Mouse (Mus musculus): ENCODE measurements around the gene Palm. TPM values are rescaled to one million over a fixed set of nuclear protein-coding genes. Genes with fewer than 3 reads are reported as not detected.
A peak's percentile ranks its signal among the peaks of the same experiment; 100 is the strongest.

Palm gene
- total RNA-seq, 2 experiments from 2014 or later = 430 to 432 TPM

- intact Hi-C loops (cut with DNase I) = no loop called here
- no peak for DNase-seq (ENCODE audit: extremely low spot score in 1 of 2, low spot score in 2 of 2)
Measured at GRCm38 (mm10) chr10:79790861-79791260, 2.5 kb upstream of the Palm start, which contains the start of gene Prss57. Prss57 (minus strand) TSS chr10:79790961.

- intact Hi-C loops (cut with DNase I) = loop anchor here (2.0 kb wide), 1 partner anchor 20 kb away; no protein-coding TSS in a partner anchor
- no peak for DNase-seq (ENCODE audit: extremely low spot score in 1 of 2, low spot score in 2 of 2)
Measured at GRCm38 (mm10) chr10:79792339-79793040, 882 bp upstream of the Palm start.

GRCm38 (mm10) chr10:79793738-79794490 is 542 bp downstream of the Palm start:
- intact Hi-C loops (cut with DNase I) = loop anchor here (2.0 kb wide), 1 partner anchor 19 kb away; no protein-coding TSS in a partner anchor
- DNase-seq (ENCODE audit: extremely low spot score in 1 of 2, low spot score in 2 of 2) = no peak

GRCm38 (mm10) chr10:79794491-79794931 is 1.1 kb downstream of the Palm start:
- peak in 1 of 2 experiments; percentile 87 for DNase-seq (ENCODE audit: extremely low spot score in 1 of 2, low spot score in 2 of 2)
- intact Hi-C loops (cut with DNase I) = no loop called here

- intact Hi-C loops (cut with DNase I) = no loop called here
- DNase-seq (ENCODE audit: extremely low spot score in 1 of 2, low spot score in 2 of 2) = no peak
Measured at GRCm38 (mm10) chr10:79795905-79796304, 2.5 kb downstream of the Palm start.

- no peak for DNase-seq (ENCODE audit: extremely low spot score in 1 of 2, low spot score in 2 of 2)
- intact Hi-C loops (cut with DNase I) = no loop called here
Measured at GRCm38 (mm10) chr10:79797326-79797725, 4.0 kb downstream of the Palm start.

GRCm38 (mm10) chr10:79798289-79798928 is 5.0 kb downstream of the Palm start:
- intact Hi-C loops (cut with DNase I) = no loop called here
- DNase-seq (ENCODE audit: extremely low spot score in 1 of 2, low spot score in 2 of 2) = no peak

- intact Hi-C loops (cut with DNase I) = no loop called here
- no peak for DNase-seq (ENCODE audit: extremely low spot score in 1 of 2, low spot score in 2 of 2)
Measured at GRCm38 (mm10) chr10:79800508-79800907, 7.1 kb downstream of the Palm start.

GRCm38 (mm10) chr10:79801837-79802236 is 8.5 kb downstream of the Palm start:
- no peak for DNase-seq (ENCODE audit: extremely low spot score in 1 of 2, low spot score in 2 of 2)
- intact Hi-C loops (cut with DNase I) = no loop called here

- DNase-seq (ENCODE audit: extremely low spot score in 1 of 2, low spot score in 2 of 2) = peak in 1 of 2 experiments; percentile 62
- intact Hi-C loops (cut with DNase I) = no loop called here
Measured at GRCm38 (mm10) chr10:79802331-79802971, 9.1 kb downstream of the Palm start.

GRCm38 (mm10) chr10:79803716-79804323 is 10.4 kb downstream of the Palm start:
- intact Hi-C loops (cut with DNase I) = no loop called here
- peak; percentile 88 to 94 for DNase-seq (ENCODE audit: extremely low spot score in 1 of 2, low spot score in 2 of 2)

- intact Hi-C loops (cut with DNase I) = no loop called here
- peak in 1 of 2 experiments; percentile 85 for DNase-seq (ENCODE audit: extremely low spot score in 1 of 2, low spot score in 2 of 2)
Measured at GRCm38 (mm10) chr10:79805636-79806035, 12.3 kb downstream of the Palm start.

- intact Hi-C loops (cut with DNase I) = no loop called here
- DNase-seq (ENCODE audit: extremely low spot score in 1 of 2, low spot score in 2 of 2) = no peak
Measured at GRCm38 (mm10) chr10:79806331-79806730, 13.0 kb downstream of the Palm start.

GRCm38 (mm10) chr10:79806972-79807371 is 13.6 kb downstream of the Palm start:
- intact Hi-C loops (cut with DNase I) = no loop called here
- no peak for DNase-seq (ENCODE audit: extremely low spot score in 1 of 2, low spot score in 2 of 2)

GRCm38 (mm10) chr10:79807826-79808225 is 14.5 kb downstream of the Palm start:
- intact Hi-C loops (cut with DNase I) = no loop called here
- DNase-seq (ENCODE audit: extremely low spot score in 1 of 2, low spot score in 2 of 2) = peak in 1 of 2 experiments; percentile 68

GRCm38 (mm10) chr10:79808728-79809127 is 15.4 kb downstream of the Palm start:
- intact Hi-C loops (cut with DNase I) = no loop called here
- DNase-seq (ENCODE audit: extremely low spot score in 1 of 2, low spot score in 2 of 2) = peak in 1 of 2 experiments; percentile 60

GRCm38 (mm10) chr10:79811736-79812637 is 18.6 kb downstream of the Palm start:
- peak; percentile 79 to 84 for DNase-seq (ENCODE audit: extremely low spot score in 1 of 2, low spot score in 2 of 2)
- intact Hi-C loops (cut with DNase I) = loop anchor here (2.0 kb wide), 2 partner anchors 19 to 43 kb away; partner anchors contain the start of gene Palm
